Mouse (Mus musculus) frontal cortex, postnatal 10 days (tissue): ENCODE measurements at regions not wholly inside any gene's neighbourhood (a gene's known extent, or its start where the extent isn't known, plus 50 kb on each side); places are given as distances from the start of the nearest gene placed in this dataset.

Experiments
- DNase-seq, 2 experiments: peaks; one replicate each; pipeline ENCODE4 v3.0.0; 2022; ENCODE audit warnings: low spot score in 2 of 2, mixed read lengths in 1 of 2

GRCm38 (mm10) chr10:84024901-84025300 is 302.2 kb downstream of the 1500009L16Rik start:
- no peak for DNase-seq

- DNase-seq: no peak
Measured at GRCm38 (mm10) chr10:84026798-84027197, 304.1 kb downstream of the 1500009L16Rik start.

- DNase-seq: no peak
Measured at GRCm38 (mm10) chr10:84036131-84036877, 313.6 kb downstream of the 1500009L16Rik start.

GRCm38 (mm10) chr10:84048706-84049105 is 326.0 kb downstream of the 1500009L16Rik start:
- DNase-seq: no peak

GRCm38 (mm10) chr10:84052696-84053095 is 330.0 kb downstream of the 1500009L16Rik start:
- no peak for DNase-seq

GRCm38 (mm10) chr10:84054551-84055336 is 332.1 kb downstream of the 1500009L16Rik start:
- no peak for DNase-seq

GRCm38 (mm10) chr10:84055402-84056167 is 332.9 kb downstream of the 1500009L16Rik start:
- DNase-seq: no peak

- no peak for DNase-seq
Measured at GRCm38 (mm10) chr10:84056323-84057169, 333.9 kb downstream of the 1500009L16Rik start.

GRCm38 (mm10) chr10:84058301-84058700 is 335.6 kb downstream of the 1500009L16Rik start:
- no peak for DNase-seq

GRCm38 (mm10) chr10:84059646-84060491 is 337.2 kb downstream of the 1500009L16Rik start:
- DNase-seq: no peak

GRCm38 (mm10) chr10:84060492-84061218 is 338.0 kb downstream of the 1500009L16Rik start:
- DNase-seq: peak; percentile 66 to 69

GRCm38 (mm10) chr10:84067052-84067650 is 344.5 kb downstream of the 1500009L16Rik start:
- DNase-seq: no peak

- DNase-seq: no peak
Measured at GRCm38 (mm10) chr10:84069806-84070205, 347.1 kb downstream of the 1500009L16Rik start.

- no peak for DNase-seq
Measured at GRCm38 (mm10) chr10:84072866-84073483, 350.3 kb downstream of the 1500009L16Rik start.

GRCm38 (mm10) chr10:84075581-84075980 is 352.9 kb downstream of the 1500009L16Rik start:
- DNase-seq: no peak

- no peak for DNase-seq
Measured at GRCm38 (mm10) chr10:84080236-84080635, 357.6 kb downstream of the 1500009L16Rik start.

- no peak for DNase-seq
Measured at GRCm38 (mm10) chr10:84081673-84082072, 358.7 kb downstream of the Nuak1 start.

- no peak for DNase-seq
Measured at GRCm38 (mm10) chr10:84087528-84087927, 352.9 kb downstream of the Nuak1 start.

GRCm38 (mm10) chr10:84087929-84088328 is 352.5 kb downstream of the Nuak1 start:
- no peak for DNase-seq
